Comparison of ENCODE assay signal across 8 mouse cellular contexts in genomic region chr4:130952531-130952930, GRCm38 (mm10). TPM values are rescaled to one million over a fixed set of nuclear protein-coding genes. Genes with fewer than 3 reads are reported as not detected.
DNase-seq lines count a peak whose midpoint lies in the region; ATAC-seq and TF ChIP-seq lines count a peak whose summit lies in the region.
"Had no signal": no experiment of that assay in that cellular context is flagged by ENCODE, and none has a peak within 500 bp of the region (broad histone marks: within the 10 kb centered on the region; RNA-seq: fewer than 3 reads in every experiment).

No protein-coding gene starts in this region.

- no peak for ATAC-seq in liver, postnatal 0 days
- ATAC-seq in liver, embryonic 11.5 days (replicated peaks; ENCODE audit: low FRiP score) = no peak
- no peak for ATAC-seq in stomach, postnatal 0 days (ENCODE audit: low FRiP score, low TSS enrichment)

- peak; percentile 40 for DNase-seq in liver, postnatal 0 days
- no peak for DNase-seq in liver, embryonic 11.5 days (ENCODE audit: low spot score)
- DNase-seq in MEL (ENCODE audit: low read depth, low spot score) = peak; percentile 62
- peak; percentile 51 for DNase-seq in cerebellum, adult 9-10 months
- DNase-seq in left cerebral cortex, postnatal 25 days (ENCODE audit: low spot score in 2 of 2) = peak; percentile 42 to 66
- peak; percentile 70 for DNase-seq in stomach, postnatal 0 days (ENCODE audit: low spot score)
- no peak for DNase-seq in adrenal gland, postnatal 36 days
- DNase-seq: liver, embryonic 13.5 days had no signal

- 31% methylated on average over 17 of the region's 17 CpGs for WGBS in liver, postnatal 0 days (ENCODE audit: insufficient replicate concordance)
- 36% methylated on average over 17 of the region's 17 CpGs for WGBS in liver, embryonic 11.5 days
- 26% methylated on average over 17 of the region's 17 CpGs for WGBS in stomach, postnatal 0 days

- TF ChIP-seq RAD21 in MEL (IDR thresholded peaks at IDR 0.05; ENCODE audit: low read depth, low read length) = no peak; the same call in 1 of the 2 replicates

- TF ChIP-seq EP300 in liver, postnatal 0 days (IDR thresholded peaks at IDR 0.05; ENCODE audit: low read depth) = no peak
- no peak for TF ChIP-seq EP300 in MEL (IDR thresholded peaks at IDR 0.05; ENCODE audit: low read depth in 1 of 2, low read length in 2 of 2)
- no peak for TF ChIP-seq EP300 in stomach, postnatal 0 days (optimal IDR thresholded peaks at IDR 0.05)

- no peak overlapping the region for H3K4me3 ChIP-seq in liver, postnatal 0 days (ENCODE audit: low read depth, low read length)
- no peak overlapping the region for H3K4me3 ChIP-seq in liver, embryonic 11.5 days (ENCODE audit: low read depth, low read length)
- H3K4me3 ChIP-seq in MEL (ENCODE audit: control insufficient read depth in 1 of 2, insufficient read depth in 1 of 2, low read depth in 2 of 2, low read length in 2 of 2) = no peak overlapping the region
- no peak overlapping the region for H3K4me3 ChIP-seq in stomach, postnatal 0 days (ENCODE audit: low read depth, low read length)
- H3K4me3 ChIP-seq: liver, embryonic 13.5 days had no signal

- no peak overlapping the region for H3K9ac ChIP-seq in liver, postnatal 0 days (replicated peaks)
- H3K9ac ChIP-seq in liver, embryonic 11.5 days (ENCODE audit: low read depth, low read length) = no peak overlapping the region
- no peak overlapping the region for H3K9ac ChIP-seq in MEL (ENCODE audit: control insufficient read depth, low read depth, low read length, poor library complexity, severe bottlenecking)
- no peak overlapping the region for H3K9ac ChIP-seq in stomach, postnatal 0 days (ENCODE audit: low read length)
- H3K9ac ChIP-seq: liver, embryonic 13.5 days had no signal

- intact Hi-C loops in left cerebral cortex, postnatal 25 days (cut with DNase I) = loop anchor here (10.0 kb wide), 1 partner anchor 412 kb away; no protein-coding TSS in a partner anchor

- no peaks in the 10 kb centered on the region for H3K36me3 ChIP-seq in liver, postnatal 0 days (replicated peaks; ENCODE audit: insufficient read depth, low read length)
- no peaks in the 10 kb centered on the region for H3K36me3 ChIP-seq in liver, embryonic 11.5 days (ENCODE audit: control insufficient read depth, insufficient read depth, low read length)
- H3K36me3 ChIP-seq in MEL (ENCODE audit: control insufficient read depth in 1 of 2, insufficient read depth in 2 of 2, low read length in 2 of 2) = no peaks in the 10 kb centered on the region
- H3K36me3 ChIP-seq in stomach, postnatal 0 days (ENCODE audit: control insufficient read depth, insufficient read depth, low read length) = no peaks in the 10 kb centered on the region
- H3K36me3 ChIP-seq: liver, embryonic 13.5 days had no signal

- H3K9me3 ChIP-seq in liver, postnatal 0 days (ENCODE audit: low read length) = no peaks in the 10 kb centered on the region
- no peaks in the 10 kb centered on the region for H3K9me3 ChIP-seq in liver, embryonic 11.5 days (ENCODE audit: control insufficient read depth, low read length)
- H3K9me3 ChIP-seq in MEL (replicated peaks; ENCODE audit: insufficient read depth, low read length) = no peaks in the 10 kb centered on the region
- no peaks in the 10 kb centered on the region for H3K9me3 ChIP-seq in stomach, postnatal 0 days (ENCODE audit: control insufficient read depth, low read length)
- H3K9me3 ChIP-seq: liver, embryonic 13.5 days had no signal

- peak; percentile 46 for TF ChIP-seq CTCF in liver, postnatal 0 days (IDR thresholded peaks at IDR 0.05; ENCODE audit: low read depth)
- TF ChIP-seq CTCF in MEL (IDR thresholded peaks at IDR 0.05 in 2 of 3, conservative IDR thresholded peaks at IDR 0.05 in 1 of 3; ENCODE audit: control insufficient read depth in 1 of 3, insufficient read depth in 1 of 3, low read depth in 2 of 3, low read length in 3 of 3, poor library complexity in 1 of 3, severe bottlenecking in 1 of 3) = peak; percentile 18 to 41 (median 35); a peak in 3 of 6 replicates
- TF ChIP-seq CTCF in stomach, postnatal 0 days (IDR thresholded peaks at IDR 0.05; ENCODE audit: low read depth) = peak; percentile 67

- H3K27ac ChIP-seq in liver, postnatal 0 days (ENCODE audit: low read depth) = no peak overlapping the region
- no peak overlapping the region for H3K27ac ChIP-seq in liver, embryonic 11.5 days (ENCODE audit: low read depth, low read length)
- H3K27ac ChIP-seq in MEL (ENCODE audit: control insufficient read depth, low read depth, low read length) = no peak overlapping the region
- H3K27ac ChIP-seq in stomach, postnatal 0 days (replicated peaks) = no peak overlapping the region
- H3K27ac ChIP-seq: liver, embryonic 13.5 days had no signal

- no peak for TF ChIP-seq POLR2A in MEL (IDR thresholded peaks at IDR 0.05; ENCODE audit: control insufficient read depth in 1 of 2, insufficient read depth in 1 of 2, low read depth in 1 of 2, low read length in 2 of 2, poor library complexity in 1 of 2)

- H3K79me2 ChIP-seq in MEL (ENCODE audit: control insufficient read depth, insufficient read depth, low read length, poor library complexity) = no peaks in the 10 kb centered on the region

- no peak overlapping the region for H3K4me2 ChIP-seq in liver, postnatal 0 days (ENCODE audit: low read depth, low read length)
- H3K4me2 ChIP-seq in liver, embryonic 11.5 days = no peak overlapping the region
- no peak overlapping the region for H3K4me2 ChIP-seq in stomach, postnatal 0 days (replicated peaks; ENCODE audit: low read depth)
- H3K4me2 ChIP-seq: liver, embryonic 13.5 days had no signal

- H3K4me1 ChIP-seq in liver, postnatal 0 days (ENCODE audit: insufficient read depth) = no peaks in the 10 kb centered on the region
- H3K4me1 ChIP-seq in liver, embryonic 11.5 days (replicated peaks; ENCODE audit: control insufficient read depth, insufficient read depth, low read length) = no peaks in the 10 kb centered on the region
- no peaks in the 10 kb centered on the region for H3K4me1 ChIP-seq in MEL (ENCODE audit: control insufficient read depth in 1 of 2, insufficient read depth in 2 of 2, low read length in 2 of 2)
- no peaks in the 10 kb centered on the region for H3K4me1 ChIP-seq in stomach, postnatal 0 days (replicated peaks; ENCODE audit: control insufficient read depth, insufficient read depth)
- H3K4me1 ChIP-seq: liver, embryonic 13.5 days had no signal

- 0 out of 2 replicates have a peak, but pooled peaks cover 3% of the 10 kb centered on the region for H3K27me3 ChIP-seq in liver, postnatal 0 days (ENCODE audit: insufficient read depth, low read length)
- H3K27me3 ChIP-seq in liver, embryonic 11.5 days (replicated peaks; ENCODE audit: control insufficient read depth, insufficient read depth, low read length) = no peaks in the 10 kb centered on the region
- H3K27me3 ChIP-seq in MEL (ENCODE audit: control insufficient read depth in 1 of 2, insufficient read depth in 2 of 2, low read length in 2 of 2) = no peaks in the 10 kb centered on the region; a peak in 1 of 4 replicates
- H3K27me3 ChIP-seq in stomach, postnatal 0 days (ENCODE audit: control insufficient read depth, insufficient read depth, low read length) = no peaks in the 10 kb centered on the region
- H3K27me3 ChIP-seq: liver, embryonic 13.5 days had no signal

TF ChIP-seq in MEL, 35 proteins besides CTCF, POLR2A, EP300 and RAD21:
- TF ChIP-seq MYB (IDR thresholded peaks at IDR 0.05; ENCODE audit: low read depth, low read length) = no peak
- TF ChIP-seq NRF1 (IDR thresholded peaks at IDR 0.05; ENCODE audit: insufficient read depth, low read depth, low read length, poor library complexity, severe bottlenecking) = no peak
- peak; percentile 16; the same call in 1 of the 2 replicates for TF ChIP-seq SMC3 (IDR thresholded peaks at IDR 0.05; ENCODE audit: low read depth, low read length)
- TF ChIP-seq POLR2AphosphoS5 (IDR thresholded peaks at IDR 0.05; ENCODE audit: borderline replicate concordance, low read depth, low read length) = no peak

RNA-seq across cellular contexts. Expression of gene Matn1, which starts 8.3 kb away (rescaled TPM):
- 0.05 TPM in 1 of 2 replicates, not detected in the other for polyA plus RNA-seq in liver, postnatal 0 days (2015; fragmentation: Nextera tagmentation; extraction: Ambion mirVana)
- polyA plus RNA-seq in liver, embryonic 11.5 days (2014; fragmentation: Nextera tagmentation; extraction: Ambion mirVana) = 0.29 and 0.32 TPM in 2 replicates
- not detected in 2 replicates for total RNA-seq in MEL (2012; rRNA removed)
- not detected for polyA plus RNA-seq in MEL (2012; ENCODE audit: insufficient read depth in 1 of 2, insufficient read length in 2 of 2, low read depth in 1 of 2, low replicate concordance in 2 of 2, missing spikeins in 1 of 2)
- 1 to 10 TPM; 1.4 to 2.0 TPM for total RNA-seq in left cerebral cortex, postnatal 25 days (2021)
- polyA plus RNA-seq in stomach, postnatal 0 days (2015; fragmentation: Nextera tagmentation; extraction: Ambion mirVana) = 0.05 TPM in 1 of 2 replicates, not detected in the other
- total RNA-seq in adrenal gland, postnatal 36 days (2021) = not detected

RNA-seq across cellular contexts. Expression of gene Laptm5, which starts 39.6 kb away (rescaled TPM):
- 109 and 113 TPM in 2 replicates for polyA plus RNA-seq in liver, postnatal 0 days (2015; fragmentation: Nextera tagmentation; extraction: Ambion mirVana)
- polyA plus RNA-seq in liver, embryonic 11.5 days (2014; fragmentation: Nextera tagmentation; extraction: Ambion mirVana) = 87.2 and 93.3 TPM in 2 replicates
- 101 and 116 TPM in 2 replicates for total RNA-seq in MEL (2012; rRNA removed)
- polyA plus RNA-seq in MEL (2012; ENCODE audit: insufficient read depth in 1 of 2, insufficient read length in 2 of 2, low read depth in 1 of 2, low replicate concordance in 2 of 2, missing spikeins in 1 of 2) = 100 to 1,000 TPM; 234 to 696 TPM
- total RNA-seq in left cerebral cortex, postnatal 25 days (2021) = 10 to 100 TPM; 29.6 to 36.5 TPM
- polyA plus RNA-seq in stomach, postnatal 0 days (2015; fragmentation: Nextera tagmentation; extraction: Ambion mirVana) = 30.5 and 34.0 TPM in 2 replicates
- total RNA-seq in adrenal gland, postnatal 36 days (2021) = 10 to 100 TPM; 21.7 to 31.3 TPM

Comparison
In these comparisons a context has a peak if more than half of its experiments do, and no peak if none do; other contexts are left out.
1. DNase-seq: peak in liver, postnatal 0 days (single experiment), MEL (single experiment), cerebellum, adult 9-10 months (single experiment), left cerebral cortex, postnatal 25 days (2 of 2) and stomach, postnatal 0 days (single experiment); none in liver, embryonic 11.5 days (single experiment) and adrenal gland, postnatal 36 days (0 of 2).
2. Peak in every context shown above with its lines, with median percentiles within 50 percentile points of each other: CTCF ChIP-seq.